Comparison of ENCODE assay signal across 9 mouse cellular contexts in genomic region chr2:121412843-121413386, GRCm38 (mm10). TPM values are rescaled to one million over a fixed set of nuclear protein-coding genes. Genes with fewer than 3 reads are reported as not detected.
DNase-seq lines count a peak whose midpoint lies in the region; ATAC-seq and TF ChIP-seq lines count a peak whose summit lies in the region.
"Had no signal": no experiment of that assay in that cellular context is flagged by ENCODE, and none has a peak within 500 bp of the region (broad histone marks: within the 10 kb centered on the region; RNA-seq: fewer than 3 reads in every experiment).

No protein-coding gene starts in this region.

- TF ChIP-seq CTCF in kidney, adult 2 months (conservative IDR thresholded peaks at IDR 0.05; ENCODE audit: insufficient read depth, insufficient read length, low read depth, low read length) = no peak
- TF ChIP-seq CTCF in G1E (IDR thresholded peaks at IDR 0.05; ENCODE audit: low read depth, low read length) = no peak
- TF ChIP-seq CTCF in hindbrain, postnatal 0 days (IDR thresholded peaks at IDR 0.05; ENCODE audit: low read depth) = no peak

- peak overlapping the region; percentile 91 for H3K9ac ChIP-seq in hindbrain, postnatal 0 days (replicated peaks; ENCODE audit: low read length)
- H3K9ac ChIP-seq in midbrain, embryonic 14.5 days (replicated peaks; ENCODE audit: low read length) = peak overlapping the region; percentile 96

- peaks cover 16% of the 10 kb centered on the region for H3K4me1 ChIP-seq in kidney, adult 2 months (ENCODE audit: control insufficient read depth, insufficient read depth, low read length)
- peaks cover 38% of the 10 kb centered on the region for H3K4me1 ChIP-seq in G1E (ENCODE audit: insufficient read depth, low read depth, low read length)
- H3K4me1 ChIP-seq in embryonic facial prominence, embryonic 10.5 days = peaks cover 27% of the 10 kb centered on the region
- peaks cover 11% of the 10 kb centered on the region; the same call in 1 of the 2 replicates for H3K4me1 ChIP-seq in hindbrain, postnatal 0 days (ENCODE audit: insufficient read depth, low read length)
- peaks cover 20% of the 10 kb centered on the region for H3K4me1 ChIP-seq in midbrain, embryonic 14.5 days (ENCODE audit: control insufficient read depth, insufficient read depth, low read length)

- WGBS in kidney, adult 2 months = 4% methylated on average over 4 of the region's 4 CpGs
- 11% methylated on average over 4 of the region's 4 CpGs for WGBS in embryonic facial prominence, embryonic 10.5 days
- WGBS in hindbrain, postnatal 0 days = 13% methylated on average over 4 of the region's 4 CpGs
- 16% methylated on average over 4 of the region's 4 CpGs for WGBS in midbrain, embryonic 14.5 days

- ATAC-seq in G1E (ENCODE audit: extremely low read depth, insufficient number of reproducible peaks, low FRiP score, poor library complexity, severe bottlenecking) = no peak
- ATAC-seq in hindbrain, postnatal 0 days = peak; percentile 0; the same call in 1 of the 2 replicates
- ATAC-seq in midbrain, embryonic 14.5 days (ENCODE audit: low FRiP score, low TSS enrichment) = peak; percentile 12

- peak overlapping the region; percentile 59 for H3K4me2 ChIP-seq in hindbrain, postnatal 0 days (ENCODE audit: low read depth, low read length)
- peak overlapping the region; percentile 75 for H3K4me2 ChIP-seq in midbrain, embryonic 14.5 days (ENCODE audit: low read length)

- H3K27ac ChIP-seq in kidney, adult 2 months (ENCODE audit: insufficient read depth, low read depth, low read length) = peak overlapping the region; percentile 91
- H3K27ac ChIP-seq in embryonic facial prominence, embryonic 10.5 days (replicated peaks) = peak overlapping the region; percentile 98
- peak overlapping the region; percentile 92 for H3K27ac ChIP-seq in hindbrain, postnatal 0 days
- peak overlapping the region; percentile 97 for H3K27ac ChIP-seq in midbrain, embryonic 14.5 days (replicated peaks; ENCODE audit: low read depth, low read length)

- DNase-seq in kidney, adult 2 months = no peak
- no peak for DNase-seq in kidney, postnatal 25 days
- DNase-seq in G1E (ENCODE audit: low spot score) = no peak
- DNase-seq in embryonic facial prominence, embryonic 10.5 days (ENCODE audit: low spot score) = no peak
- no peak for DNase-seq in hindbrain, postnatal 0 days (ENCODE audit: low spot score)
- DNase-seq in midbrain, embryonic 14.5 days = peak; percentile 59
- no peak for DNase-seq in B cell, adult 2 months
- DNase-seq in gastrocnemius, adult 18-20 months (ENCODE audit: low spot score) = no peak

- peak overlapping the region; percentile 79 for H3K4me3 ChIP-seq in kidney, adult 2 months (ENCODE audit: insufficient read depth, low read depth, low read length)
- peak overlapping the region; percentile 97 for H3K4me3 ChIP-seq in G1E (ENCODE audit: low read depth, low read length)
- peak overlapping the region; percentile 99 for H3K4me3 ChIP-seq in embryonic facial prominence, embryonic 10.5 days
- peak overlapping the region; percentile 72 for H3K4me3 ChIP-seq in hindbrain, postnatal 0 days (ENCODE audit: low read length)
- H3K4me3 ChIP-seq in midbrain, embryonic 14.5 days (replicated peaks; ENCODE audit: low read depth, low read length) = peak overlapping the region; percentile 99

- H3K9me3 ChIP-seq in G1E (replicated peaks) = no peaks in the 10 kb centered on the region
- no peaks in the 10 kb centered on the region for H3K9me3 ChIP-seq in embryonic facial prominence, embryonic 10.5 days
- no peaks in the 10 kb centered on the region for H3K9me3 ChIP-seq in hindbrain, postnatal 0 days (ENCODE audit: low read length)
- no peaks in the 10 kb centered on the region for H3K9me3 ChIP-seq in midbrain, embryonic 14.5 days (ENCODE audit: control insufficient read depth, low read length)

- no peak for TF ChIP-seq POLR2A in kidney, adult 2 months (IDR thresholded peaks at IDR 0.05; ENCODE audit: low read depth, low read length)

- H3K27me3 ChIP-seq in kidney, adult 2 months (replicated peaks; ENCODE audit: control insufficient read depth, insufficient read depth, low read length) = no peaks in the 10 kb centered on the region
- H3K27me3 ChIP-seq in G1E (ENCODE audit: insufficient read depth, low read length) = no peaks in the 10 kb centered on the region
- no peaks in the 10 kb centered on the region for H3K27me3 ChIP-seq in embryonic facial prominence, embryonic 10.5 days (replicated peaks; ENCODE audit: low read depth, poor library complexity, severe bottlenecking)
- H3K27me3 ChIP-seq in hindbrain, postnatal 0 days (ENCODE audit: insufficient read depth, low read length) = no peaks in the 10 kb centered on the region
- H3K27me3 ChIP-seq in midbrain, embryonic 14.5 days (ENCODE audit: control insufficient read depth, insufficient read depth, low read length) = no peaks in the 10 kb centered on the region

- H3K36me3 ChIP-seq in kidney, adult 2 months (ENCODE audit: control insufficient read depth, insufficient read depth, low read length) = no peaks in the 10 kb centered on the region; the same call in 1 of the 2 replicates
- peaks cover 28% of the 10 kb centered on the region for H3K36me3 ChIP-seq in G1E (replicated peaks)
- H3K36me3 ChIP-seq in embryonic facial prominence, embryonic 10.5 days (replicated peaks) = peaks cover 22% of the 10 kb centered on the region
- peaks cover 6% of the 10 kb centered on the region; the same call in 1 of the 2 replicates for H3K36me3 ChIP-seq in hindbrain, postnatal 0 days (ENCODE audit: insufficient read depth, low read length)
- H3K36me3 ChIP-seq in midbrain, embryonic 14.5 days (ENCODE audit: control insufficient read depth, insufficient read depth, low read length) = peaks cover 13% of the 10 kb centered on the region

RNA-seq across cellular contexts. Expression of gene Pdia3, which starts 0.7 kb away (rescaled TPM):
- polyA plus RNA-seq in kidney, adult 2 months (2012; rRNA removed) = 239 and 531 TPM in 2 replicates
- total RNA-seq in G1E (2014; fragmentation: Nextera tagmentation) (233 and 263 TPM in 2 replicates), G1E (2017) (90.1 and 104 TPM in 2 replicates)
- polyA plus RNA-seq in G1E (2012) = 315 and 418 TPM in 2 replicates
- polyA plus RNA-seq in embryonic facial prominence, embryonic 10.5 days (2016; fragmentation: Nextera tagmentation; extraction: Ambion mirVana) = 609 and 638 TPM in 2 replicates
- 47.4 and 56.8 TPM in 2 replicates for total RNA-seq in hindbrain, postnatal 0 days (2014; rRNA removed)
- polyA plus RNA-seq in hindbrain, postnatal 0 days (2015; fragmentation: Nextera tagmentation; extraction: Ambion mirVana) = 291 and 296 TPM in 2 replicates
- 238 and 249 TPM in 2 replicates for polyA plus RNA-seq in midbrain, embryonic 14.5 days (2014; fragmentation: Nextera tagmentation; extraction: Ambion mirVana)
- total RNA-seq in gastrocnemius, adult 18-20 months (2021) = 10 to 100 TPM; 28.3 to 39.1 TPM

RNA-seq across cellular contexts. Expression of gene Catsper2, which starts 0.7 kb away (rescaled TPM):
- polyA plus RNA-seq in kidney, adult 2 months (2012; rRNA removed) = 1.0 and 1.7 TPM in 2 replicates
- total RNA-seq in G1E (2014; fragmentation: Nextera tagmentation) (2.9 and 3.4 TPM in 2 replicates), G1E (2017) (0.55 and 1.2 TPM in 2 replicates)
- 0.11 and 0.13 TPM in 2 replicates for polyA plus RNA-seq in G1E (2012)
- polyA plus RNA-seq in embryonic facial prominence, embryonic 10.5 days (2016; fragmentation: Nextera tagmentation; extraction: Ambion mirVana) = 3.3 and 3.7 TPM in 2 replicates
- 2.1 and 3.3 TPM in 2 replicates for total RNA-seq in hindbrain, postnatal 0 days (2014; rRNA removed)
- 4.3 and 4.9 TPM in 2 replicates for polyA plus RNA-seq in hindbrain, postnatal 0 days (2015; fragmentation: Nextera tagmentation; extraction: Ambion mirVana)
- polyA plus RNA-seq in midbrain, embryonic 14.5 days (2014; fragmentation: Nextera tagmentation; extraction: Ambion mirVana) = 2.9 and 4.5 TPM in 2 replicates
- total RNA-seq in gastrocnemius, adult 18-20 months (2021) = 1 to 10 TPM; 1.7 to 1.8 TPM

RNA-seq across cellular contexts. Expression of gene Strc, which starts 25.9 kb away (rescaled TPM):
- polyA plus RNA-seq in kidney, adult 2 months (2012; rRNA removed) = not detected in 2 replicates
- total RNA-seq in G1E (2014; fragmentation: Nextera tagmentation) (not detected in 2 replicates), G1E (2017) (0.05 TPM in 1 of 2 replicates, not detected in the other)
- polyA plus RNA-seq in G1E (2012) = not detected in 2 replicates
- polyA plus RNA-seq in embryonic facial prominence, embryonic 10.5 days (2016; fragmentation: Nextera tagmentation; extraction: Ambion mirVana) = not detected in 2 replicates
- total RNA-seq in hindbrain, postnatal 0 days (2014; rRNA removed) = 0.07 TPM in 1 of 2 replicates, not detected in the other
- polyA plus RNA-seq in hindbrain, postnatal 0 days (2015; fragmentation: Nextera tagmentation; extraction: Ambion mirVana) = 0.03 TPM in 1 of 2 replicates, not detected in the other
- not detected in 2 replicates for polyA plus RNA-seq in midbrain, embryonic 14.5 days (2014; fragmentation: Nextera tagmentation; extraction: Ambion mirVana)
- total RNA-seq in gastrocnemius, adult 18-20 months (2021) = under 1 TPM in 1 of 2 experiments, not detected in 1; 0.09 TPM

RNA-seq across cellular contexts. Expression of gene Ell3, which starts 31.2 kb away (rescaled TPM):
- polyA plus RNA-seq in kidney, adult 2 months (2012; rRNA removed) = 17.2 and 17.8 TPM in 2 replicates
- not detected in 2 replicates for total RNA-seq in G1E (2014; fragmentation: Nextera tagmentation)
- 0.29 TPM in 1 of 2 replicates, not detected in the other for total RNA-seq in G1E (2017)
- polyA plus RNA-seq in G1E (2012) = 0.02 TPM in 1 of 2 replicates, not detected in the other
- polyA plus RNA-seq in embryonic facial prominence, embryonic 10.5 days (2016; fragmentation: Nextera tagmentation; extraction: Ambion mirVana) = 8.0 and 12.0 TPM in 2 replicates
- total RNA-seq in hindbrain, postnatal 0 days (2014; rRNA removed) = 0.58 TPM in 1 of 2 replicates, not detected in the other
- 1.4 and 1.7 TPM in 2 replicates for polyA plus RNA-seq in hindbrain, postnatal 0 days (2015; fragmentation: Nextera tagmentation; extraction: Ambion mirVana)
- 1.4 and 2.0 TPM in 2 replicates for polyA plus RNA-seq in midbrain, embryonic 14.5 days (2014; fragmentation: Nextera tagmentation; extraction: Ambion mirVana)
- total RNA-seq in gastrocnemius, adult 18-20 months (2021) = not detected
- total RNA-seq: left cerebral cortex, postnatal 14 days had no signal

RNA-seq across cellular contexts. Expression of gene Serf2, which starts 36.1 kb away (rescaled TPM):
- 392 and 400 TPM in 2 replicates for polyA plus RNA-seq in kidney, adult 2 months (2012; rRNA removed)
- total RNA-seq in G1E (2014; fragmentation: Nextera tagmentation) = 123 and 125 TPM in 2 replicates
- total RNA-seq in G1E (2017) = 282 and 373 TPM in 2 replicates
- polyA plus RNA-seq in G1E (2012) = 206 and 279 TPM in 2 replicates
- 482 and 494 TPM in 2 replicates for polyA plus RNA-seq in embryonic facial prominence, embryonic 10.5 days (2016; fragmentation: Nextera tagmentation; extraction: Ambion mirVana)
- total RNA-seq in hindbrain, postnatal 0 days (2014; rRNA removed) = 420 and 667 TPM in 2 replicates
- polyA plus RNA-seq in hindbrain, postnatal 0 days (2015; fragmentation: Nextera tagmentation; extraction: Ambion mirVana) = 306 and 336 TPM in 2 replicates
- 352 and 382 TPM in 2 replicates for polyA plus RNA-seq in midbrain, embryonic 14.5 days (2014; fragmentation: Nextera tagmentation; extraction: Ambion mirVana)
- total RNA-seq in gastrocnemius, adult 18-20 months (2021) = 100 to 1,000 TPM; 334 to 355 TPM
